Comparison of ENCODE assay signal across 8 mouse cellular contexts in genomic region chr11:120642939-120643600, GRCm38 (mm10). TPM values are rescaled to one million over a fixed set of nuclear protein-coding genes. Genes with fewer than 3 reads are reported as not detected.
DNase-seq lines count a peak whose midpoint lies in the region; ATAC-seq and TF ChIP-seq lines count a peak whose summit lies in the region.

No protein-coding gene starts in this region.

- no peaks in the 10 kb centered on the region for H3K27me3 ChIP-seq in heart, postnatal 0 days (ENCODE audit: control insufficient read depth, insufficient read depth, low read length)

- peak overlapping the region; percentile 55 for H3K4me3 ChIP-seq in layer of hippocampus, adult 2 months
- H3K4me3 ChIP-seq in bone marrow macrophage, adult 2 months (ENCODE audit: insufficient read depth, low read length) = peak overlapping the region; percentile 64
- peak overlapping the region; percentile 52 for H3K4me3 ChIP-seq in heart, postnatal 0 days (ENCODE audit: low read depth, low read length)

- peak overlapping the region; percentile 95 for H3K4me2 ChIP-seq in heart, postnatal 0 days (ENCODE audit: low read depth, low read length)

- no peak overlapping the region for H3K27ac ChIP-seq in layer of hippocampus, adult 2 months
- no peak overlapping the region for H3K27ac ChIP-seq in bone marrow macrophage, adult 2 months (ENCODE audit: insufficient read depth, low read depth, low read length)
- no peak overlapping the region for H3K27ac ChIP-seq in heart, postnatal 0 days (ENCODE audit: low read depth)

- no peak for DNase-seq in layer of hippocampus, adult 2 months (ENCODE audit: low spot score in 2 of 2)
- no peak for DNase-seq in layer of hippocampus, adult 9-10 months (ENCODE audit: low spot score)
- no peak for DNase-seq in heart, postnatal 0 days (ENCODE audit: low spot score)
- no peak for DNase-seq in adrenal gland, adult 2 months
- DNase-seq in layer of hippocampus, adult 8-10 months (ENCODE audit: low spot score in 2 of 2) = no peak
- no peak for DNase-seq in gastrocnemius, postnatal 10 days

- ATAC-seq in heart, postnatal 0 days (ENCODE audit: insufficient read depth, low read depth) = 0 out of 2 replicates have a peak, but pooled peaks have one; percentile 10
- ATAC-seq in megakaryocyte, adult 5-6 weeks (ENCODE audit: poor library complexity, severe bottlenecking) = peak; percentile 30

- no peak for TF ChIP-seq POLR2A in bone marrow macrophage, adult 2 months (IDR thresholded peaks at IDR 0.05; ENCODE audit: borderline replicate concordance, low read depth, low read length)

- peaks cover 30% of the 10 kb centered on the region for H3K4me1 ChIP-seq in bone marrow macrophage, adult 2 months (ENCODE audit: control insufficient read depth, insufficient read depth, low read length)
- H3K4me1 ChIP-seq in heart, postnatal 0 days (ENCODE audit: control insufficient read depth, insufficient read depth) = peaks cover 23% of the 10 kb centered on the region

- no peaks in the 10 kb centered on the region for H3K36me3 ChIP-seq in heart, postnatal 0 days (replicated peaks; ENCODE audit: control insufficient read depth, insufficient read depth, low read length)

- no peak for TF ChIP-seq CTCF in layer of hippocampus, adult 2 months (conservative IDR thresholded peaks at IDR 0.05)
- no peak for TF ChIP-seq CTCF in bone marrow macrophage, adult 2 months (IDR thresholded peaks at IDR 0.05; ENCODE audit: low read depth, low read length)
- no peak for TF ChIP-seq CTCF in heart, postnatal 0 days (IDR thresholded peaks at IDR 0.05; ENCODE audit: low read depth)

- 1% methylated on average over 18 of the region's 18 CpGs for WGBS in heart, postnatal 0 days

- no peak for TF ChIP-seq EP300 in heart, postnatal 0 days (IDR thresholded peaks at IDR 0.05; ENCODE audit: low read depth)

- H3K9me3 ChIP-seq in heart, postnatal 0 days (replicated peaks; ENCODE audit: control insufficient read depth, low read length) = no peaks in the 10 kb centered on the region

- H3K9ac ChIP-seq in heart, postnatal 0 days (replicated peaks; ENCODE audit: low read depth, low read length) = peak overlapping the region; percentile 62

RNA-seq across cellular contexts. Expression of gene Pycr1, which starts 0.5 kb away (rescaled TPM):
- 1 to 10 TPM; 1.3 to 1.8 TPM for total RNA-seq in layer of hippocampus, adult 2 months (2021)
- 0.61 and 0.78 TPM in 2 replicates for polyA plus RNA-seq in bone marrow macrophage, adult 2 months (2012; ENCODE audit: insufficient read depth, insufficient read length, missing spikeins)
- total RNA-seq in heart, postnatal 0 days (2014; rRNA removed; ENCODE audit: low replicate concordance) = 2.1 and 5.8 TPM in 2 replicates
- 6.3 and 6.5 TPM in 2 replicates for polyA plus RNA-seq in heart, postnatal 0 days (2015; fragmentation: Nextera tagmentation; extraction: Ambion mirVana)
- 3.5 and 3.7 TPM in 2 replicates for total RNA-seq in megakaryocyte, adult 5-6 weeks (2015)
- 2.9 TPM in 2 replicates for total RNA-seq in megakaryocyte, adult 5-6 weeks (2017)
- total RNA-seq in adrenal gland, adult 2 months (2021) = 1 to 10 TPM; 1.0 to 1.9 TPM
- polyA plus RNA-seq in adrenal gland, adult 2 months (2012; rRNA removed) = 3.5 and 3.6 TPM in 2 replicates
- 1 to 10 TPM; 1.1 to 1.6 (median 1.3) TPM for total RNA-seq in layer of hippocampus, adult 8-10 months (2022)
- total RNA-seq in gastrocnemius, postnatal 10 days (2021) = 10 to 100 TPM; 15.1 to 18.1 TPM

RNA-seq across cellular contexts. Expression of gene Myadml2, which starts 4.9 kb away (rescaled TPM):
- total RNA-seq in layer of hippocampus, adult 2 months (2021) = 1 to 10 TPM; 3.9 to 8.7 TPM
- not detected in 2 replicates for polyA plus RNA-seq in bone marrow macrophage, adult 2 months (2012; ENCODE audit: insufficient read depth, insufficient read length, missing spikeins)
- 27.8 and 29.3 TPM in 2 replicates for total RNA-seq in heart, postnatal 0 days (2014; rRNA removed; ENCODE audit: low replicate concordance)
- 32.7 and 33.5 TPM in 2 replicates for polyA plus RNA-seq in heart, postnatal 0 days (2015; fragmentation: Nextera tagmentation; extraction: Ambion mirVana)
- not detected in 2 replicates for total RNA-seq in megakaryocyte, adult 5-6 weeks (2015)
- not detected in 2 replicates for total RNA-seq in megakaryocyte, adult 5-6 weeks (2017)
- 1 to 10 TPM in 1 of 2 experiments, not detected in 1; 1.0 TPM for total RNA-seq in adrenal gland, adult 2 months (2021)
- polyA plus RNA-seq in adrenal gland, adult 2 months (2012; rRNA removed) = 0.11 and 0.59 TPM in 2 replicates
- 1 to 10 TPM; 3.6 to 8.2 (median 6.0) TPM for total RNA-seq in layer of hippocampus, adult 8-10 months (2022)
- 10 to 100 TPM; 89.2 to 92.0 TPM for total RNA-seq in gastrocnemius, postnatal 10 days (2021)

RNA-seq across cellular contexts. Expression of gene Mafg, which starts 9.7 kb away (rescaled TPM):
- 10 to 100 TPM; 71.6 to 80.3 TPM for total RNA-seq in layer of hippocampus, adult 2 months (2021)
- 76.0 and 77.5 TPM in 2 replicates for polyA plus RNA-seq in bone marrow macrophage, adult 2 months (2012; ENCODE audit: insufficient read depth, insufficient read length, missing spikeins)
- 34.1 and 37.7 TPM in 2 replicates for total RNA-seq in heart, postnatal 0 days (2014; rRNA removed; ENCODE audit: low replicate concordance)
- polyA plus RNA-seq in heart, postnatal 0 days (2015; fragmentation: Nextera tagmentation; extraction: Ambion mirVana) = 13.6 and 14.1 TPM in 2 replicates
- total RNA-seq in megakaryocyte, adult 5-6 weeks (2015) = 23.1 and 23.8 TPM in 2 replicates
- total RNA-seq in megakaryocyte, adult 5-6 weeks (2017) = 58.7 and 68.0 TPM in 2 replicates
- total RNA-seq in adrenal gland, adult 2 months (2021) = 10 to 100 TPM; 48.1 to 60.7 TPM
- polyA plus RNA-seq in adrenal gland, adult 2 months (2012; rRNA removed) = 54.3 and 66.9 TPM in 2 replicates
- total RNA-seq in layer of hippocampus, adult 8-10 months (2022) = 10 to 100 TPM; 70.7 to 89.1 (median 77.4) TPM
- total RNA-seq in gastrocnemius, postnatal 10 days (2021) = 10 to 100 TPM; 27.6 to 39.6 TPM

RNA-seq across cellular contexts. Expression of gene Notum, which starts 17.9 kb away (rescaled TPM):
- 1 to 10 TPM; 4.7 to 5.4 TPM for total RNA-seq in layer of hippocampus, adult 2 months (2021)
- polyA plus RNA-seq in bone marrow macrophage, adult 2 months (2012; ENCODE audit: insufficient read depth, insufficient read length, missing spikeins) = not detected in 2 replicates
- total RNA-seq in heart, postnatal 0 days (2014; rRNA removed; ENCODE audit: low replicate concordance) = 0.27 TPM in 1 of 2 replicates, not detected in the other
- 0.08 and 0.16 TPM in 2 replicates for polyA plus RNA-seq in heart, postnatal 0 days (2015; fragmentation: Nextera tagmentation; extraction: Ambion mirVana)
- total RNA-seq in megakaryocyte, adult 5-6 weeks (2015) = not detected in 2 replicates
- not detected in 2 replicates for total RNA-seq in megakaryocyte, adult 5-6 weeks (2017)
- total RNA-seq in adrenal gland, adult 2 months (2021) = 1 to 10 TPM; 2.8 to 8.1 TPM
- 7.4 and 9.3 TPM in 2 replicates for polyA plus RNA-seq in adrenal gland, adult 2 months (2012; rRNA removed)
- 1 to 10 TPM; 1.5 to 5.4 (median 5.2) TPM for total RNA-seq in layer of hippocampus, adult 8-10 months (2022)
- total RNA-seq in gastrocnemius, postnatal 10 days (2021) = 1 to 10 TPM in 1 of 2 experiments, not detected in 1; 1.2 TPM

RNA-seq across cellular contexts. Expression of gene Sirt7, which starts 18.0 kb away (rescaled TPM):
- 10 to 100 TPM; 42.9 to 46.4 TPM for total RNA-seq in layer of hippocampus, adult 2 months (2021)
- polyA plus RNA-seq in bone marrow macrophage, adult 2 months (2012; ENCODE audit: insufficient read depth, insufficient read length, missing spikeins) = 78.5 and 91.5 TPM in 2 replicates
- total RNA-seq in heart, postnatal 0 days (2014; rRNA removed; ENCODE audit: low replicate concordance) = 12.4 and 63.2 TPM in 2 replicates
- 14.1 and 15.2 TPM in 2 replicates for polyA plus RNA-seq in heart, postnatal 0 days (2015; fragmentation: Nextera tagmentation; extraction: Ambion mirVana)
- 51.4 and 53.6 TPM in 2 replicates for total RNA-seq in megakaryocyte, adult 5-6 weeks (2015)
- 119 and 121 TPM in 2 replicates for total RNA-seq in megakaryocyte, adult 5-6 weeks (2017)
- 10 to 100 TPM; 54.2 to 69.5 TPM for total RNA-seq in adrenal gland, adult 2 months (2021)
- 109 and 128 TPM in 2 replicates for polyA plus RNA-seq in adrenal gland, adult 2 months (2012; rRNA removed)
- total RNA-seq in layer of hippocampus, adult 8-10 months (2022) = 10 to 100 TPM; 43.5 to 49.9 (median 45.4) TPM
- total RNA-seq in gastrocnemius, postnatal 10 days (2021) = 1 to 10 TPM; 6.5 to 9.2 TPM
